Mouse (Mus musculus) erythroblast, embryonic 14.5 days (primary cell): ENCODE data around the gene Gps2. TPM values are rescaled to one million over a fixed set of nuclear protein-coding genes. Genes with fewer than 3 reads are reported as not detected.

ENCODE experiments used
- H3K27me3 ChIP-seq: 2 replicates; pipeline ENCODE4 v1.6.1; 2012; ENCODE audit warnings: inconsistent platforms; ENCODE audit not compliant: control insufficient read depth
- H3K36me3 ChIP-seq: 2 replicates; pipeline ENCODE4 v1.6.1; 2012; ENCODE audit warnings: mild to moderate bottlenecking, inconsistent platforms; ENCODE audit not compliant: control insufficient read depth
- H3K4me1 ChIP-seq: 2 replicates; pipeline ENCODE4 v1.6.1; 2012; ENCODE audit warnings: inconsistent platforms; ENCODE audit not compliant: control insufficient read depth
- H3K4me3 ChIP-seq: replicated peaks from 2 replicates; pipeline ENCODE3; 2012; ENCODE audit warnings: moderate library complexity, mild to moderate bottlenecking, inconsistent platforms
- H3K9me3 ChIP-seq: 2 replicates; pipeline ENCODE4 v1.6.1; 2012; ENCODE audit warnings: low read length, inconsistent platforms, mixed read lengths; ENCODE audit not compliant: control insufficient read depth
- GATA1 ChIP-seq: IDR thresholded peaks from 2 replicates; pipeline ENCODE4 v1.6.1; 2012; ENCODE audit warnings: low read length, inconsistent platforms, mixed read lengths
- TAL1 ChIP-seq: IDR thresholded peaks from 3 replicates; pipeline ENCODE4 v1.6.1; 2012; ENCODE audit warnings: low read length, inconsistent platforms, mixed read lengths
- polyA plus RNA-seq: library from polyadenylated mRNA; stranded (reverse); fragments of >175 nt; gene quantifications from 2 replicates; pipeline ENCODE4 v1.2.3, GENCODE M21; 2012

Gene Gps2
- polyA plus RNA-seq, 1 experiment: 90.4 TPM

- TF ChIP-seq GATA1 (no peak), TAL1 (no peak)
- no peak overlapping the region for H3K4me3 ChIP-seq
- peaks cover 26% of the 10 kb centered on the region for H3K4me1 ChIP-seq
Measured at GRCm38 (mm10) chr11:69930967-69931537, 17.4 kb downstream of the Gps2 start.

GRCm38 (mm10) chr11:69931769-69932168, 18.1 kb downstream of the Gps2 start:
- no peak overlapping the region for H3K4me3 ChIP-seq
- H3K4me1 ChIP-seq: peaks cover 33% of the 10 kb centered on the region

More at GRCm38 (mm10) chr11:69930967-69931537, 17.4 kb downstream of the Gps2 start:
- H3K9me3 ChIP-seq: peaks cover 11% of the 10 kb centered on the region
- no peaks in the 10 kb centered on the region for H3K36me3 ChIP-seq
- H3K27me3 ChIP-seq: peaks cover 26% of the 10 kb centered on the region

GRCm38 (mm10) chr11:69932254-69932653, 18.6 kb downstream of the Gps2 start:
- TF ChIP-seq TAL1 (no peak), GATA1 (no peak)
- peaks cover 38% of the 10 kb centered on the region for H3K4me1 ChIP-seq
- H3K27me3 ChIP-seq: peaks cover 38% of the 10 kb centered on the region
- H3K4me3 ChIP-seq: no peak overlapping the region
- peaks cover 17% of the 10 kb centered on the region for H3K9me3 ChIP-seq
- H3K36me3 ChIP-seq: no peaks in the 10 kb centered on the region

More at GRCm38 (mm10) chr11:69931769-69932168, 18.1 kb downstream of the Gps2 start:
- Histone ChIP-seq H3K36me3 (no peaks in the 10 kb centered on the region), H3K9me3 (peaks cover 14% of the 10 kb centered on the region), H3K27me3 (peaks cover 33% of the 10 kb centered on the region)
- TF ChIP-seq TAL1: no peak
- TF ChIP-seq GATA1: no peak

- no peaks in the 10 kb centered on the region for H3K36me3 ChIP-seq
- H3K9me3 ChIP-seq: peaks cover 17% of the 10 kb centered on the region
- peaks cover 42% of the 10 kb centered on the region for H3K4me1 ChIP-seq
- H3K4me3 ChIP-seq: no peak overlapping the region
- TF ChIP-seq GATA1 (no peak), TAL1 (no peak)
- peaks cover 46% of the 10 kb centered on the region for H3K27me3 ChIP-seq
Measured at GRCm38 (mm10) chr11:69933066-69933465, 19.4 kb downstream of the Gps2 start.

GRCm38 (mm10) chr11:69934169-69934568, 20.5 kb downstream of the Gps2 start:
- H3K9me3 ChIP-seq: peaks cover 17% of the 10 kb centered on the region
- H3K4me3 ChIP-seq: peak overlapping the region; percentile 47
- peaks cover 57% of the 10 kb centered on the region for H3K27me3 ChIP-seq
- H3K36me3 ChIP-seq: no peaks in the 10 kb centered on the region
- TF ChIP-seq TAL1: no peak
- no peak for TF ChIP-seq GATA1
- H3K4me1 ChIP-seq: peaks cover 52% of the 10 kb centered on the region

GRCm38 (mm10) chr11:69934681-69935080, 21.0 kb downstream of the Gps2 start:
- peaks cover 62% of the 10 kb centered on the region for H3K27me3 ChIP-seq
- peak overlapping the region; percentile 47 for H3K4me3 ChIP-seq
- TF ChIP-seq GATA1 (no peak), TAL1 (no peak)
- H3K36me3 ChIP-seq: no peaks in the 10 kb centered on the region
- H3K4me1 ChIP-seq: peaks cover 56% of the 10 kb centered on the region
- H3K9me3 ChIP-seq: peaks cover 17% of the 10 kb centered on the region

- Histone ChIP-seq H3K27me3 (peaks cover 68% of the 10 kb centered on the region), H3K36me3 (no peaks in the 10 kb centered on the region), H3K9me3 (peaks cover 17% of the 10 kb centered on the region), H3K4me3 (peak within 1 kb of the TSS; percentile 63), H3K4me1 (peaks cover 58% of the 10 kb centered on the region)
- TF ChIP-seq TAL1 (no peak), GATA1 (no peak)
Measured at GRCm38 (mm10) chr11:69935137-69935879, 21.6 kb downstream of the Gps2 start, which contains the start of gene Ybx2. TSS of gene Ybx2 (plus strand) at chr11:69935796.

- H3K9me3 ChIP-seq: peaks cover 17% of the 10 kb centered on the region
- H3K4me3 ChIP-seq: peak overlapping the region; percentile 63
- peaks cover 71% of the 10 kb centered on the region for H3K27me3 ChIP-seq
- TF ChIP-seq TAL1 (no peak), GATA1 (no peak)
- H3K4me1 ChIP-seq: peaks cover 61% of the 10 kb centered on the region
- peaks cover 5% of the 10 kb centered on the region for H3K36me3 ChIP-seq
Measured at GRCm38 (mm10) chr11:69936156-69936555, 22.5 kb downstream of the Gps2 start.

- peaks cover 70% of the 10 kb centered on the region for H3K27me3 ChIP-seq
- H3K4me3 ChIP-seq: no peak overlapping the region
- peaks cover 17% of the 10 kb centered on the region for H3K9me3 ChIP-seq
- peaks cover 64% of the 10 kb centered on the region for H3K4me1 ChIP-seq
- no peak for TF ChIP-seq GATA1
- no peak for TF ChIP-seq TAL1
- peaks cover 10% of the 10 kb centered on the region for H3K36me3 ChIP-seq
Measured at GRCm38 (mm10) chr11:69936714-69937347, 23.1 kb downstream of the Gps2 start.
